Mouse (Mus musculus) regulatory T cell (primary cell): ENCODE data around the gene 1700023F06Rik.

Source experiments
- in situ Hi-C: fragments of 300-600 bp; cut with MboI, MseI; formaldehyde crosslinking; loops from one replicate; pipeline ENCODE4 v1.15.1; 2025; ENCODE audit warnings: high pct_unique_total_duplicates

The 1700023F06Rik gene

DNA sequence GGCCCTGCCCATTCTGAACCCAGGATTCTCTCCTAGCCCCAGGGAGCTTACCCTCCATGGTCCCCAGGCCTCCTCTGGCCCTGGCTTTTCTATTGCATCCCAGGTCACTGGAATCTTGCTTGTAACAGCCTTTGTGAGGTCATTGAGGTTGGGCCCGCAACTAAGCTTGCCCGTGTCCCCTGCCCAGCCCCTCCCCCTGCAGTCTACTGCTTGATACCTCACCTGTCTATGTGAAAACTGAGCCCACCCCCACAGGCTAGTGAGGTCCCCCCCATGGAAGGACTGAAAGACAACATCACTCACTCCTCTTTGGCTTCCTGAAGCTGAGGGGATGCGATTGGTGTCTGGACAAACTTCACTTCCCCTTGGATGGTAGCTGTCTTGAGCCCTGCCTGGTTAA, at the start of gene 1700023F06Rik:
Gene 1700023F06Rik, minus strand, starts transcription at position 101 of the 400 bp plus-strand sequence.
- in situ Hi-C loops = no loop called here

DNA sequence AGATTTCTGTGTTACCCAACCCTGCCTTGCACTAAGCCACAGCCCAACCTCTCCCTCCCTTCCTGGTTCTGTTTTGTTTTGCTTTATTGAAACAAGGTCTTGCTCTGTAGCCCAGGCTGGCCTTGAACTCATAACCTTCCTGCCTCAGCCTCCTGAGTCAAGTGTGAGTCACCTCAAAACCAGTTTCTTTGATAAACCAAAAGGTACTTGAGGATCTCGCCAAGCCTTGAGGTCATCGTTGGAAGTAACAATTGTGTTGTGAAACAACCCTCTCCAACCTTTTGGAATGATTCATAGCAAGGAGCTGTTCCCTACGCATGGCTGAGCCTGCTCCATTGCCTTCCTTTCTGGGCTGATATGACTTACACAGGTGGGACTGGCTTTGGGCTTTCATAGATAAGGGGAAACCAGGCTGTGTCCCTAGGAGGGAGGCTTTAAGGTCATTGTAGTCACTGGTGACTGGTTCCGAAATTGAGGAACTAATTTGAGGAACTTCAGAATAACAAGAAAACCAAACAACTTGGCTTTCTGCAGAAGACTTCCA, 49.7 kb upstream of the 1700023F06Rik start:
- in situ Hi-C loops = loop anchor here (5.0 kb wide), 1 partner anchor 76 kb away; no protein-coding TSS in a partner anchor

DNA sequence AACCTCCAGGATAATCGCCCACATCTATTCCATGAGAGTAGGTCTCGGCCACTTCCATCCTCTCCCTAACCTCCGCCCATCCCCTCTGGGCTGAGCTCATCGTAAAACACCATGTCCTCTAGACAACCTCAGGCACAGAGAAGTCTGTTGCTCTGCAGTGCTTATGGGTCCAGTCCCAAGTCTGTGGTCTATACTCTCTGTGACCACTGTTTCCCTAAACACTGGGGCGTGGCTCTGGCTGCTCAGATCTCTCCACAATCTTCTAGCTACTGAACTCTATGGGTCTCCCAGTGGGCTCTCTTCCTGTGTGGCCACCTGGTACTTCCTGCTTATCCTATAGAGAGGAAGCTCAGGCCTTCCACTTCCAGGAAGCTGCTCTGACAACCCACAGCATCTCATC, 45.2 kb upstream of the 1700023F06Rik start:
- in situ Hi-C loops = no loop called here

DNA sequence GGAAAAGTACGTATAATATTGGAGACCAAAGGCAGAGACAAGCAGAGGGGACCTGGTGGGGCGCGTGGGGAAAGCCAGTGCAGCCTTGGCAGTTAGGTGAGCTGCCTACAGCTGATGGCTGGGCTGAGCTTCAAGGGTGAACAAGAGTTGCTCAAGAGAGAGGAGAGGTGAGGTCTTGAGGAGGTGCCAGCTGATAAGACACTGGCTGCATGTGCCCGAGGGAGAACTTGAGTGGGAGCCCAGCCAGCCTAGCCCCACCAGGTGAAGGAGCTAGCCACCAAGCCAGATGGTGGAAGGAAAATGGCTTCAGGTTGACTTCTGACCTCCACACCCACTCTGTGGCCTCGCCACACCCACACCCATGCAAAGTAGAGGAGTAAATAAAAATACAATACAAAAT, 44.0 kb upstream of the 1700023F06Rik start:
- in situ Hi-C loops = no loop called here

DNA sequence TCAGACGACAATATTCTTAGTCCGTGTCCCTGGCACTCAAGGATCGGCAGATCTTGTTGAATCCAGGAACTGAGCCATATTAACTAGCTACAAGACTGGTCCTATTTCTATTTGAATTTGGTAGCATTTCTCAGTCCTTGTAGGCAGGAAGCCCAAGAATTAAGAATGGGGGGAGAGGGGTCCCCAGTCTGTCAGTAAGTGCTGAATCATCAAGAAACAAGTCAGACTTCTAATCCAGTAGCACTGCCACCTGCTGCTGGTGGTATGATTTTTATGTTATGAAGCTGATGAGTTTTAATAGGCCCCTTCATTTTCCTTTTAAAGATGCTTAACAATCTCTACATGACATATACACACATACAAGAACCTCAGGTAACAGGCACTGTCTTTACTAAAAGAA, 42.0 kb upstream of the 1700023F06Rik start:
- in situ Hi-C loops = no loop called here

DNA sequence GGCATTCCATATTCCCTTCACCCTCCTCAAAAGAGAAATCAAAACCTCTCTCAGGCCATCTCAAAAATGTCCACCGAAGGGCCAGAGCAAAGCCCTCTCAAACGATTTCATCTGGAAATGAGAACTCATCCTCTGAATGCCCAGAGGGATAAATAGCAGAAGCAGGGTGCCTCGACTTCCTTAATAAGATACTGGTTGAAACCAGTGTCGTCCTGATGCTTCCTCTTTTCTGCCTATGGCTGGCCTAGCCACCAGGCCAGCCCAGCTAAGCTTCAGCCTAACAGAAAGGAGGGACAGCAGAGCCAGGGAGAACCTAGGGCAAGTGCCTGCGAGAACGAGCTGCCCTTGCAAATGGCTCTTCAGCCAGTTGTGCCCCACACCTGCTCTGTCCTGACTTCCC, 41.2 kb upstream of the 1700023F06Rik start:
- in situ Hi-C loops = no loop called here

DNA sequence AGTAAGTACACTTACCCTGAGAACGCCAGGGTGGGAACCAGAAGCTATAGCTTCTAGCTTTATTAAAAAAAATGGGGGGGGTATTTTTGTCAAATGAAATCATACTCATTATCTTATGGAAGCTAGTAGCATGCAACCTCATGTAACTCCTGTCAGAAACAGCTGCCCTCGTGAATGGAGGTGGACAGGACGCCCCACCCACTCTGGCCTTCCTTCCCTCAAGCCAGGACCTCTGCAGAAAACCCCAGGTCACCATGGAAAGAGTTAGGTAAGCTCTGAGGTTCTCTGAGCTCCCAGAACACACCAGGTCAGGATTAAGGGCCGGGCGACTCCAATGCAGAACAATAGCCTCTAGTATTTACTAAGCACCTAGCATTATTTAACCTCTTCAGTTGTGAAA, 40.5 kb upstream of the 1700023F06Rik start:
- in situ Hi-C loops = no loop called here

DNA sequence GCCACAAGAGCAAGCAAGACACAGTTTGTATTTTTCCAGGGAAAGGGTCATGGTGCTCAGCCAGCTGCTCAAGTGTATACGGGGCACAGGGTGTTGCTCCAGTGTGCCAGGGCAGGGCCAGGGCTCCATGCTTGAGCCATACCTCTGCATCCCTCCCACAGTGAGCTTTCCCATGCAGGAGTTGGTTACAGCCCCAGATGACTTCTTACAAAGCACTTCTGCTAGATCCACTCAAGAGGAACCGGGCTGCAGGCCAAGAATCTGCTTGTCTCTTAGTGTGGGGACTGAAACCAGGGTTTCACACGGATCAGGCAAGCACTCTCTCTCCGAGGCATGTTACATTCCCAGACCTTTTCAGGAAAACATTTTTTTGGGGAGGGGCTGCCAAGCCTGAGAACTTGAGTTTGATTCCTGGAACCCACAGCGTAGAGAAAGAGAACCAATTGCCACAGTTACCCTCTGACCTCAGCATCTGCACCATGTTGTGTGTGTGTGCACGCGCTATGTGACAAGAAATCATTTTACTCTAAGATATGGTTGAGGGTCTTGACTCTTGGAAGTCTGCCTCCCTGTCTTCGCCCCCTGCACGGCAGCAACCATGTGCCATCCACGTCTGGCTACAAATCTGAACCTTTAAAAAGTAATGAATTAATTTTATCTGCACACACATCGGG, 39.3 kb upstream of the 1700023F06Rik start:
- in situ Hi-C loops = no loop called here

DNA sequence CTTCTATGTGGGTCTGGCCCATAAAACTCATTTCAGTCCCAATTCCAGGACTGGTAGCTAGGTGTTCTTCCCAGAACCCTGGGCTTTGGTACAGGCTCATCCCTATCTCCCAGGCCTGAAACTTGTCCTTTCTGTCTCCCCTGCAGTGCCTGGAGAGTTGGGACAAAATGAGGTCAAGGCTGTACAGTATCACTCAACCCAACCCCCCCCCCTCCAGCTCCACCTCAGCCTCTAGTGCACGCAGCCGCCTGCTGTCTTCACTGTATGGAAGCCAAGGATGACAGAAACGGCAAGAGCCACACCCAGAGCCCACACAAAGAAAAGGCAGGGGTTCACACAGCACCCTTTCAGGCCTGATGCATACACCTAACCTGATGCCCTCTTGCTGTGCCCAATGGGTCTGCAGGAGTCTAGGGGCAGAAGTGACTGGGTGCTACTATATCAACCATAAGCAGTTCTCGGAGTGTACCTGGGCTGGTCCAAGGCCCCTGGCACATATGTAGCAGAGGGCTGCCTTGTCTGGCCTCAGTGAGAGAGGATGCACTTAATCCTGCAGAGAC, 38.5 kb upstream of the 1700023F06Rik start:
- in situ Hi-C loops = no loop called here

DNA sequence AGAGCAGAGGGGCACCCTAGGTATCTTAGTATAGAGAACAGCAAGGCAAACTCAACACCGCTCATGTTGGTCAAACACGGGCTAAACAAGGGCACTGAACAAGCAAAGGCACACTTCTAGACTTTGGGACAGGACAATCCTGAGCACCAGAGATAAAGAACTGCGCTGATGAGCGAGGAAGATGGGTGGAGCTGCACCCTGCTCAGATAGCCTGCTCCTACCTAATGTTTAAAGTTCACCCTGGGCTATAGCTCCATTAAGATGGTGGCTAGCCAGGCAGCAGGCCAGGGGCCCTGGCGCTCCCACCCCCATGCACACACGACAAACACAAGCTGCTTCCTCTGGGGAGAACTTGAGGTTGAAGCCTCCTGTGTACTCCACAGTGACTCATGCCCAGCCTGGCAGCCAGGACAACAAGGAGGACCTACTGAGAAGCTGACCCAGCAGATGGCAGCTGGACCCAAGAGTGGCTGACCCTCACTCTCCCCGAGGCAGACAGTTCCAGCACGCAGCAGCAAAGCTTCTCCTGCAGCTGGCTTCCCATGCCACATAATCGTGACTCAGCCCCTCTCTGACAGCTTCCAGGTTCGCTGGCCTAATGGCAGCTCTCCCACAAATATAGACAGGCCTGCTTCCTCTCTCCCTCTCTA, 37.8 kb upstream of the 1700023F06Rik start:
- in situ Hi-C loops = no loop called here

DNA sequence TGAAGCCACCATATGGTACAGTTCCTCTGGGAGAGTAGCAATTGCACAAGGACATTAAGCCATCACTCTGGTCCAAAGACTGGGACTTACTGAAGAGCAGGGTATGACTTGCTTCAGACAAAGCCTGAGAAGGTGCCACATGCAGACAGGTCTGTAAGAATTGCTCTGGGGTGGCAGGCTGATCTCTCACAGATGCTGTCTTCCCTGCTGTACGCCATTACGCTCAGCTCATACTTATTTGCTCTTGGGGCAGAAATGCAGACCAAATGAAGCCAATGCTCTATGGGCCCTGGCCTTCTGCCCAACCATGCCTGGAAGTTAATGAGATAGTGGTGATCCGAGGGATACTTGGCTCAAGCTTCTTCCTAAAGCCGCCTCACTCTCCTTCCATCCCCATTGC, 36.5 kb upstream of the 1700023F06Rik start:
- in situ Hi-C loops = loop anchor here (5.0 kb wide), 1 partner anchor 48 kb away; no protein-coding TSS in a partner anchor

DNA sequence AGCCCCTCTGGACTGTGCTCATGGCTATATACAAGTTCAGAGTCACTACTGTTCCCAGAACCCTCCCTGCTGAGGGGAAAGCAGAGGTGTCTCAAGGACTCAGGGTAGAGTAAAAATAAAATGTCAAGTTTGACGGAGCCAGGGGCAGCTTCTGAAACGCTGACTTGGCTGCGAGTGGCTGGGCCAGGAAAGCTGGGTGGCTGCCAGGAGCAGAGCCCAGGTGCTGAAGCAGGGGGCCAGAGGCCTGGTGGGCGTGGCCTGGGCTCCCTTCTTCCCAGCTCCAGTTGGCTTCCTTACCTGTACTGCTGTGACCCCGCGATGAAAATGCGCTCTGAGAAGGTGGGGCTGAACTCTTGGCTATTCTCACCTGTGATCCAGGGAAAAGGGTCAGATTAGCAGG, 32.4 kb upstream of the 1700023F06Rik start:
- in situ Hi-C loops = loop anchor here (5.0 kb wide), 1 partner anchor 43 kb away; no protein-coding TSS in a partner anchor

DNA sequence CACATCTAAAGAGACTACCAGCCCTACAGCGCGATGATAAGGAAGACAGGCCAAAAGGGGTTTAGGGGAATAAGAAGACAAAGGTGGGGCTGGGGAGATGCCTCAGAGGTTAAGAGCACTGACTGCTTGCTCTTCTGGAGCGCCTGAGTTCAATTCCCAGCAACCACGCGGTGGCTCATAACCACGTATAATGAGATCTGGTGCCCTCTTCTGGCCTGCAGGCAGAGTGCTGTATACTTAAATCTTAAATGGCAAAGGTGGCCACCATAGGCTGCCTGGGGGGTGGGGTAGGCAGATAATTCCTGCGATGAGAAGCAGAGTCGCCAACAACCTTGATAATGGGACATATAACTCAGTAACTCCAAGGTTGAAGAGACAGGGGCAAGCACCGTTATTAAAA, 29.4 kb upstream of the 1700023F06Rik start:
- in situ Hi-C loops = no loop called here

DNA sequence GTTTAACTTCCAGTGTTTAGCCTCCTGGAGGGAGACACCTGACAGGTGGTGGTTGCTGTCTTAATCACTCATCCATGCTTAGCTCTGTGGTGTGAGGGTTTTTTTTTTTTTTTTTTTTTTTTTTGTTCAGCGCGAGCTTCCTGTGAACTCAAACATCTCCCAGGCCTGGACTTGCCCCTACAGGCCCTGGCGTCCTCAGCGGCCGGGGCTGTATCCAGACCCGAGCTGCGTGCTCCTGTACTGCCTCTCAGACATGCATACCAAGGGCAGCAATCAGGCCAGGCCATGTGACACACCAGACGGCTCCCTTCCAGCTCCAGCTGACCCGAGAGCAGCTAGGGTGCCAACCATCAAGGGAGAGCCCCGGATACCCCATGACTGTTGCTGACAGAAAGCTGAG, 28.5 kb upstream of the 1700023F06Rik start:
- in situ Hi-C loops = no loop called here

DNA sequence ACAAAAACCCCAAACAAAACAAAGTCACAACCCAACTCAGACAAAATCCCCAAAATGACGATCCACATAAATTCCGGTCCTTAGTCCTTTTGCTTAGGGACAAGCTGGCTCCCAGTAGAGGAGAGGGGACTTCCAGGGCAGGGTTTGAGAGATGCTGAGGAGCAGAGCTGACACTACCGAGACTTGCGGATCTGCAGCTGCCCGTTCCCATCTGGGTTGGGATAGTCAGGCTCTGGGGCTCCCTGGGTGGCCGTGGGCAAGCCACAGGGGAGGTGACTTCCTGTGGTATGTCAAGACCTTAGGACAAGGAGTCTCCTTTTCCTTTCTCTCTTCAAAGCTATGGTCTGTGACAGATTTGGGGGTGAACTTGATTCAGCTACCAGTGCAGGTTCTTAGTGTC, 28.1 kb upstream of the 1700023F06Rik start:
- in situ Hi-C loops = no loop called here

DNA sequence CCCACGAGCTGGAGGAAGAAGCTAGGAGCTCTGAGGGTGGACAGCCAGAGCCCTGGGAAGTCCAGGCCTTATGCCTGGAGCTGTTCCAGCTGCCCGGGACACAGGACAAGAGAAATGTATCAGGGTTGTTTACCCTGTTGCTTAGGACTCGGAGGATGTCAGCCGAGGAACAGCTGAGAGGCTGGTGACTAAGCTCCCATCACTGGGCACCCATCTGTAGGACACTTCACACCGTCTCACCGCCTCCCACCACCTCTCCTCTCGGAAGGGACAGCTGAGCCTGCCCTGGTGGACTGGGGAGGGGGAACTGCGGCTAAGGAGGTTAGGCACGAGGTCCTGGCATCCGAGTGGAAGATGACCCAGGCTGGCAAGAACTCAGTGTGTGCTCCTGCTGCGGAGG, 27.3 kb upstream of the 1700023F06Rik start:
- in situ Hi-C loops = no loop called here

DNA sequence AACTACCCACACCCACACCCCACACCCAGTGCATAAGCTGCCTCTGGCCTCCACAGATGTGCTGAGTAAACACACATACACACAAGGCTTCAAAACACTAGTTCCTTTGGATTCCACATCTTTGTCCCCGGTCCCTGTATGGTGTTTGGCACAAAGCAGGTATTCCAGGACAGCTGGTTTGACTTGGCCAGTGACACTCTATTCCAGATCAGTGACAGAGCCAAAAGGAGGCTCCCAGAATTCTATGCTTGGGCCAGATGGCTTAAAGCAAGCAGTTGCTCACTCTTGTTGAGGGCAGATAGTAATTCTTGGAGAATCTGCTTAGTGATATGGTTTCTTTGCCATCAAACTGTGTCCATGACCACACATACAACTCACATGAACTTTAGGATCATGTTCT, 26.1 kb upstream of the 1700023F06Rik start:
- in situ Hi-C loops = loop anchor here (5.0 kb wide), 1 partner anchor 93 kb away; no protein-coding TSS in a partner anchor

DNA sequence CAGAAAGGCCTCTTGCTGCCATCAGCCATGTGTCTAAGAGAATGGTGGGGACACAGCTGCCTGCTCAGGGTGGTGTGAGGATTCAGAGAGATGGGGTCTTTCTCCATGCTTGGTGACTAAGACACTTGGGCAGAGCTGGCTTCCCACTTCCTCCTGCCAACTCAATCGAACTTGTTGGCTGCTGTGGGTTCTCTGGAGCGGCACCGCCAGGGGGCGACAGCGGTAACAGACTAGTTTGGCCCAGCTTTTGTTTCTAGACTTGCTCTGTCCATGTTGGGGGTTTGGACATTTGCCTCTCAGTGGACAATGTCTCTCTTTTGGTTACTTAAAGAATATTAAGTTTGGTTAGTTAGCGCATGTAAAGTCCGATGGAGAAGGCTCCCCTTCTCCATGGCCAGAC, 24.6 kb upstream of the 1700023F06Rik start:
- in situ Hi-C loops = loop anchor here (5.0 kb wide), 1 partner anchor 94 kb away; no protein-coding TSS in a partner anchor

DNA sequence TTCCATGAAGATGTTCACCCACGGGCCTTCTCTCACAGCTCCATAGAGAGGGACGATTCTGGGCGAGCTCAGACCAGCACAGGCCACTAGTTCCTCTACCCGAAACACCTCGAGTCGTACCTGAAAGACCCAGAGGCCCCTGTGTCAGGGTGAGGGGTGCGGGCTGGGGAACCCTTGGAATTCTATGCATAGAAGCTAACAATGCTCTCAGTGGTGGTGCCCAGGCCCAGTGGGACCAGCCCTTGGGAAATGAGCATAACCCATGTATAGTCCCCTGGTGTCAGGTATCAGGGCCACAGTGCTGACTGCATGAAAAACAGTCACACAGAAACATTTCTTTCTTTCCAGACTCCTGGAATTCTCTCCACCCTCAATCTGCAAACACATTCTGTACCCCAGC, 23.0 kb upstream of the 1700023F06Rik start:
- in situ Hi-C loops = loop anchor here (5.0 kb wide), 1 partner anchor 96 kb away; no protein-coding TSS in a partner anchor

DNA sequence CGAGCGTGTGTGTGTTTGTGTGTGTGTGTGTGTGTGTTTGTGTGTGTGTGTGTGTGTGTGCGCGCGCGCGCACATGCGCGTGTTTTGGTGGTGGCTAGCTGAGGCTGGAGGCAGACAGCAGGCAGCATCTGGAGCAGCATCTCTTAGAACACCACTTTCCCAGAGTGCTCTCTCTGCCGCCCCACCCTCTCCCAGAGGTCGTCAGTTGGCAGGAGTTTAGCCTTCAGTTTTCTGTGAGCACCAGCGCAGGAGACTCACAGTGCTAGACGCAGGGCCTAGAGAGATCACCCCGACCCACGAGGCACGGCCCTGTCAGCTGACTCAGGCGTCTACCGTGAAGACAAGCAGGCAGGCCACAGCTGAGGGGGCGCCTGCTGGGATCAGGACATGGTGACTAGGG, 22.3 kb upstream of the 1700023F06Rik start:
- in situ Hi-C loops = loop anchor here (5.0 kb wide), 1 partner anchor 97 kb away; no protein-coding TSS in a partner anchor

DNA sequence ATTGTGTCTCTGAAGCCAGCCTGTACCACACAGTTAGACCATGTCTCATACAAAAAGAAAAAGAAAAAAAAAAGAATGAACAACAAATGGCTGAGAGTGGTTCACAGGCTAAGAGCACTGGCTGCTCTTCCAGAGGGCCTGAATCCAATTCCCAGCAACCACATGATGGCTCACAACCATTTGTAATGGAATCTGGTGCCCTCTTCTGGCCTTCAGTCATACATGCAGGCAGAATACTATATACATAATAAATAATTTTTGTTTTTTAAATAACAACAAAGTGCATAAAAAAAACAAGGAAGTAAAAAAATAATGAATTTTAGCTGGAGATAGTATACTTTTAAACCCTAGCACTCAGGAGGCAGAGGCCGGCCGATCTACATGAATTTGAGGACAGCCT, 21.2 kb upstream of the 1700023F06Rik start:
- in situ Hi-C loops = loop anchor here (5.0 kb wide), 1 partner anchor 98 kb away; no protein-coding TSS in a partner anchor

DNA sequence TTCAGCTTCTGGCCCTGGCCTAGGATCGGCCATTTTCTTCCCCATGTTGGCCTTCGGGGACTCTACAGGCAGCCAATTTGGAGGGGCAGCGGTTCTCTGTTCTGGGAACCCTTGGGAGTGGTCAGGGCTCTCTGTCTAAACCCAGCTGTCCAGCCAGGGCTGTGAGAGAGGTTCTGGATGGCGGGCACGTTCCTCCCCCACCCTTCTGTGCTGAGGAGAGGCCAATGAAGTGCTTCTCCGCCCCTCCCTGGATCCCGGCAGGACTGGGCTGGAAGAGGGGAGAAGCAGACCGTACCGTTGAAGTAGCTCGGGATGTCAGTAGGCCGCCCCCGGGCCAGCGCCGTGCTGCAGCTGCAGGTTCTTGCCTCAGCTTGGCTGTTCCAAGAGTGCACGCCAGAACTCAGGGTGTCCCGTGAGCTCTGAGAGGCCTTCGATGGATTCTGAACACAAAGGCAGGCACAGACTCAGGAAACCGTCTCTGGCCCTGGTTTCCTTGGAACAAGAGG, 15.6 kb upstream of the 1700023F06Rik start:
- in situ Hi-C loops = no loop called here
